Comparison of ENCODE assay signal across 7 mouse cellular contexts in the genomic region with DNA sequence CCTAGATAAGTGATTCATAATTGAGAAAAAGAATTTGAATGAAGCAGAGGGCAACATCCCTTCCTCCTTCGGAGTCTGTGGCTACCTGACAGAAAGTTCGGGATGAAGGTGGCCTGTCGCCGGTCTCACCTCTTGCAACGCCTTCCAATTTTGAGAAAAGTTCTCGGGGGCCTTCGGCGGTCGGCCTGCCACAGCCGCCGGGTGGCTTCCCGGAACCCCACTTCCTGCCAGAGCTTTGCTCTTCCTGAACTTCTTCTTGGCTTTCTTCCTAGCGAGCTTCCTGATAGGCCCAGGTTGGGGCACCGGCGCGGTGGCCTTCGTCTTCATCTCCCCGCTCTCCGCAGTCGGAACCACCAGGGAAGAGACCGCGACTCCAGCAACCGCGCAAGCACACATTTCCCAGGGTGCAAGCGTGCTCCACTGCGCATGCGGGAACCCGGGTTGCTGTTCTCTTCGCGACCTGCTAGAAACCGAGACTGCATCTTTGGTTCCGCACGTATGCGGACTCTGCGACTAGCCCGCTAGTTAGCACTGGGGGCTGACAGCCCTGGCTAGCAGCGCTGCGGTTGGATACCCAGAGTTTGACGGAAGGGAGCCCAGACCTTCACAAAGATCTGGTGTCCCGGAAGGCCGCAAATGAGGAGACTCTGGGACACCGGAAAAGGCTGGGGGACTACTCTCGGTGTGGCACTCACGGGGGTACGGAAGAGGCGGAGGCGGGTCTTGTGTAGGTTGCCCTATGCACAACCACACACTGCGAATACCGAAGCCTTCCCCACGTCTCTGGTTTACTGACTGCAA. TPM values are rescaled to one million over a fixed set of nuclear protein-coding genes. Genes with fewer than 3 reads are reported as not detected.
DNase-seq lines count a peak whose midpoint lies in the region; ATAC-seq lines count a peak whose summit lies in the region.

A gene (minus strand): TSS at position 464 of the 801 bp plus-strand sequence.

- 0 out of 2 replicates have a peak, but pooled peaks cover 4% of the 10 kb centered on the region for H3K36me3 ChIP-seq in intestine, embryonic 16.5 days (ENCODE audit: control insufficient read depth, insufficient read depth, low read length)
- peaks cover 4% of the 10 kb centered on the region; the same call in 1 of the 2 replicates for H3K36me3 ChIP-seq in midbrain, embryonic 11.5 days (ENCODE audit: control insufficient read depth, insufficient read depth, low read length)

- H3K4me2 ChIP-seq in intestine, embryonic 16.5 days (ENCODE audit: low read depth, low read length) = peak within 1 kb of the TSS; percentile 92
- peak within 1 kb of the TSS; percentile 71 for H3K4me2 ChIP-seq in midbrain, embryonic 11.5 days

- ATAC-seq in intestine, embryonic 16.5 days = peak; percentile 96
- ATAC-seq in midbrain, embryonic 11.5 days (ENCODE audit: low FRiP score) = peak; percentile 94

- H3K4me1 ChIP-seq in intestine, embryonic 16.5 days (ENCODE audit: control insufficient read depth, insufficient read depth, low read length) = peaks cover 13% of the 10 kb centered on the region
- H3K4me1 ChIP-seq in midbrain, embryonic 11.5 days (ENCODE audit: control insufficient read depth, insufficient read depth, low read length) = peaks cover 6% of the 10 kb centered on the region

- under 1% methylated on average over 50 of the region's 50 CpGs for WGBS in intestine, embryonic 16.5 days
- under 1% methylated on average over 50 of the region's 50 CpGs for WGBS in midbrain, embryonic 11.5 days

- intact Hi-C loops in left cerebral cortex, postnatal 36 days (cut with DNase I) = loop anchor here (1.0 to 5.0 kb wide), 2 partner anchors 43 to 62 kb away; a partner anchor contains a TSS

- peak within 1 kb of the TSS; percentile 100 for H3K27ac ChIP-seq in intestine, embryonic 16.5 days (ENCODE audit: low read length)
- H3K27ac ChIP-seq in midbrain, embryonic 11.5 days (ENCODE audit: low read depth, low read length) = peak within 1 kb of the TSS; percentile 93

- H3K4me3 ChIP-seq in intestine, embryonic 16.5 days (ENCODE audit: low read length) = peak within 1 kb of the TSS; percentile 69
- peak within 1 kb of the TSS; percentile 57 for H3K4me3 ChIP-seq in midbrain, embryonic 11.5 days (ENCODE audit: low read depth, low read length)

- peak; percentile 95 for DNase-seq in adrenal gland, adult 2 months
- peak; percentile 91 for DNase-seq in embryo, embryonic 11.5 days (ENCODE audit: low read depth, low spot score)
- peak; percentile 87 to 97 for DNase-seq in gastrocnemius, postnatal 4 days (ENCODE audit: low spot score in 2 of 2)
- DNase-seq in left cerebral cortex, postnatal 36 days (ENCODE audit: low spot score in 2 of 2) = peak; percentile 95 to 96
- DNase-seq in midbrain, embryonic 11.5 days (ENCODE audit: low spot score, missing footprints) = peak; percentile 99
- DNase-seq in skeletal muscle tissue, adult 2 months (ENCODE audit: low read depth, low spot score) = peak; percentile 94

- no peaks in the 10 kb centered on the region for H3K9me3 ChIP-seq in intestine, embryonic 16.5 days (ENCODE audit: control insufficient read depth, low read length)
- H3K9me3 ChIP-seq in midbrain, embryonic 11.5 days (ENCODE audit: control insufficient read depth, low read length) = no peaks in the 10 kb centered on the region

- H3K27me3 ChIP-seq in intestine, embryonic 16.5 days (replicated peaks; ENCODE audit: control insufficient read depth, insufficient read depth, low read length) = no peaks in the 10 kb centered on the region
- no peaks in the 10 kb centered on the region for H3K27me3 ChIP-seq in midbrain, embryonic 11.5 days (ENCODE audit: control insufficient read depth, insufficient read depth, low read length)

- peak within 1 kb of the TSS; percentile 92 for H3K9ac ChIP-seq in intestine, embryonic 16.5 days (ENCODE audit: low read depth, low read length)
- peak within 1 kb of the TSS; percentile 68 for H3K9ac ChIP-seq in midbrain, embryonic 11.5 days (ENCODE audit: low read length)

RNA-seq across cellular contexts. Expression of the gene that starts here (rescaled TPM):
- 10 to 100 TPM; 23.6 to 41.4 TPM for total RNA-seq in adrenal gland, adult 2 months (2021)
- 7.1 and 10.1 TPM in 2 replicates for polyA plus RNA-seq in adrenal gland, adult 2 months (2012; rRNA removed)
- total RNA-seq in gastrocnemius, postnatal 4 days (2021) = 10 to 100 TPM; 23.8 to 29.4 TPM
- 46.8 and 47.7 TPM in 2 replicates for polyA plus RNA-seq in intestine, embryonic 16.5 days (2015; fragmentation: Nextera tagmentation; extraction: Ambion mirVana)
- total RNA-seq in left cerebral cortex, postnatal 36 days (2021) = 10 to 100 TPM; 48.2 to 68.2 TPM
- polyA plus RNA-seq in midbrain, embryonic 11.5 days (2014; fragmentation: Nextera tagmentation; extraction: Ambion mirVana) = 50.4 and 51.4 TPM in 2 replicates

Comparison
In these comparisons a context has a peak if more than half of its experiments do, and no peak if none do; other contexts are left out.
1. Peak in every context shown above with its lines: DNase-seq, ATAC-seq, H3K4me3 ChIP-seq and H3K27ac ChIP-seq.